Mouse (Mus musculus) frontal cortex, postnatal 36 days (tissue): Measurements from ENCODE around the gene Idh3g.

ENCODE experiments used
- DNase-seq, 2 experiments: peaks; one replicate each; pipeline ENCODE4 v3.0.0; 2022; ENCODE audit warnings: low spot score in 2 of 2

Gene Idh3g

GRCm38 (mm10) chrX:73786364-73787224, at the start of gene Idh3g, which contains the start of gene Ssr4:
Gene Idh3g, minus strand, starts transcription at chrX:73786897.
Gene Ssr4, plus strand, starts transcription at chrX:73787028.
- peak; percentile 90 to 95 for DNase-seq

GRCm38 (mm10) chrX:73835731-73836130, 49.0 kb upstream of the Idh3g start:
- DNase-seq = no peak

- DNase-seq = peak; percentile 36 to 38
Observed at GRCm38 (mm10) chrX:73824185-73825151, 37.8 kb upstream of the Idh3g start, which contains the start of gene Pdzd4. Gene Pdzd4, minus strand, starts transcription at chrX:73824969.

GRCm38 (mm10) chrX:73823747-73824146, 37.0 kb upstream of the Idh3g start:
- no peak for DNase-seq

GRCm38 (mm10) chrX:73816596-73817314, 30.1 kb upstream of the Idh3g start:
- DNase-seq = no peak

GRCm38 (mm10) chrX:73815072-73815471, 28.4 kb upstream of the Idh3g start:
- DNase-seq = no peak

- no peak for DNase-seq
Observed at GRCm38 (mm10) chrX:73805814-73806213, 19.1 kb upstream of the Idh3g start.

- DNase-seq = peak in 1 of 2 experiments; percentile 41
Observed at GRCm38 (mm10) chrX:73798502-73798901, 11.8 kb upstream of the Idh3g start.

- DNase-seq = no peak
Observed at GRCm38 (mm10) chrX:73797511-73797910, 10.8 kb upstream of the Idh3g start.

- DNase-seq = no peak
Observed at GRCm38 (mm10) chrX:73793505-73793904, 6.8 kb upstream of the Idh3g start.

- DNase-seq = no peak
Observed at GRCm38 (mm10) chrX:73793039-73793438, 6.3 kb upstream of the Idh3g start.

GRCm38 (mm10) chrX:73788501-73788900, 1.8 kb upstream of the Idh3g start:
- no peak for DNase-seq

- no peak for DNase-seq
Observed at GRCm38 (mm10) chrX:73787225-73787558, 495 bp upstream of the Idh3g start.

GRCm38 (mm10) chrX:73785666-73786065, 1.0 kb downstream of the Idh3g start:
- no peak for DNase-seq

GRCm38 (mm10) chrX:73782227-73782626, 4.5 kb downstream of the Idh3g start:
- DNase-seq = no peak

- DNase-seq = no peak
Observed at GRCm38 (mm10) chrX:73774802-73775483, 11.8 kb downstream of the Idh3g start.

GRCm38 (mm10) chrX:73774168-73774760, 12.4 kb downstream of the Idh3g start, which contains the start of gene Srpk3:
Gene Srpk3, plus strand, starts transcription at chrX:73774405.
- peak in 1 of 2 experiments; percentile 33 for DNase-seq

- no peak for DNase-seq
Observed at GRCm38 (mm10) chrX:73767267-73767666, 19.4 kb downstream of the Idh3g start.

- DNase-seq = no peak
Observed at GRCm38 (mm10) chrX:73765311-73765710, 21.4 kb downstream of the Idh3g start.

- no peak for DNase-seq
Observed at GRCm38 (mm10) chrX:73758611-73759290, 27.9 kb downstream of the Idh3g start.
